Mouse (Mus musculus) retina, embryonic 14.5 days (tissue): ENCODE data around the gene Csrnp3.

Source experiments
- DNase-seq: peaks from one replicate; pipeline ENCODE4 v3.0.0-alpha.2; 2015; ENCODE audit warnings: low spot score

Gene Csrnp3

GRCm38 (mm10) chr2:65870919-65871582, 25.5 kb downstream of the Csrnp3 start:
- no peak for DNase-seq

- DNase-seq = no peak
These were observed 46.0 kb downstream of the Csrnp3 start for GRCm38 (mm10) chr2:65891590-65891989.

- no peak for DNase-seq
These were observed 47.7 kb downstream of the Csrnp3 start for GRCm38 (mm10) chr2:65893241-65893640.

- DNase-seq = no peak
These were observed 48.7 kb downstream of the Csrnp3 start for GRCm38 (mm10) chr2:65894299-65894698.

- peak; percentile 15 for DNase-seq
These were observed 51.0 kb downstream of the Csrnp3 start for GRCm38 (mm10) chr2:65896542-65896941.

GRCm38 (mm10) chr2:65897084-65897483, 51.5 kb downstream of the Csrnp3 start:
- DNase-seq = peak; percentile 49

GRCm38 (mm10) chr2:65899478-65899877, 53.9 kb downstream of the Csrnp3 start:
- DNase-seq = no peak

GRCm38 (mm10) chr2:65908526-65908925, 63.0 kb downstream of the Csrnp3 start:
- no peak for DNase-seq

- DNase-seq = no peak
These were observed 64.4 kb downstream of the Csrnp3 start for GRCm38 (mm10) chr2:65909724-65910521.

- no peak for DNase-seq
These were observed 70.4 kb downstream of the Csrnp3 start for GRCm38 (mm10) chr2:65915994-65916393.

- DNase-seq = no peak
These were observed 75.3 kb downstream of the Csrnp3 start for GRCm38 (mm10) chr2:65920651-65921412.

- peak; percentile 35 for DNase-seq
These were observed 79.9 kb downstream of the Csrnp3 start for GRCm38 (mm10) chr2:65925363-65925941.

- DNase-seq = no peak
These were observed 81.6 kb downstream of the Csrnp3 start for GRCm38 (mm10) chr2:65926935-65927708.

GRCm38 (mm10) chr2:65929286-65929685, 83.7 kb downstream of the Csrnp3 start:
- DNase-seq = peak; percentile 21

- DNase-seq = peak; percentile 67
These were observed 84.4 kb downstream of the Csrnp3 start for GRCm38 (mm10) chr2:65929927-65930326.

- no peak for DNase-seq
These were observed 85.7 kb downstream of the Csrnp3 start for GRCm38 (mm10) chr2:65931313-65931712.

GRCm38 (mm10) chr2:65931841-65932311, 86.3 kb downstream of the Csrnp3 start:
- DNase-seq = peak; percentile 87

- no peak for DNase-seq
These were observed 88.5 kb downstream of the Csrnp3 start for GRCm38 (mm10) chr2:65934099-65934498.

GRCm38 (mm10) chr2:65938900-65939299, 93.3 kb downstream of the Csrnp3 start:
- no peak for DNase-seq

- no peak for DNase-seq
These were observed 94.8 kb downstream of the Csrnp3 start for GRCm38 (mm10) chr2:65940351-65940750.

GRCm38 (mm10) chr2:65942346-65942745, 96.8 kb downstream of the Csrnp3 start:
- DNase-seq = no peak
